Mouse (Mus musculus): ENCODE results near the gene Intu. TPM values are rescaled to one million over a fixed set of nuclear protein-coding genes. Genes with fewer than 3 reads are reported as not detected.

Gene Intu
- polyA plus RNA-seq, 1 experiment from 2014 or later, result 1.0 TPM

DNA sequence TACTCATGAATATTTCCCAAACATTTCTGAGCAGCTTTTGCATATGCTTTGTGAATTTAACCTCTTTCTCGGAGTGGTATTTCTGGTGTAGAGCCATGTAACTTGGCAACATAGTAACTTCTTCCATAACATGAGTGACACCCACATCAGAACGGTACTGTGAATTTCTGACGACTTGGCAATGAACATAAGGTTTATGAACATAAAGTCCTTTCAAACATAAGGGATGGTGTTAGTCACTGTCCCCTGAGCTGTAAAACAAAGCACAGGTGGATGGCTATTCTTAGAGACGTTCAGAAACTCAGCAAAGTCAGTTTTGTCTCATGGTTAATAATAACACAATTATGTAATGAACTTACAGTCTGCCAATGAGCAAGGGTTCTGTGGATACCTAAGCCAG, 3.1 kb downstream of the Intu start:
- H3K4me3 ChIP-seq (ENCODE audit: low read depth, low read length), result no peak overlapping the region
- H3K9ac ChIP-seq (ENCODE audit: low read depth, low read length), result no peak overlapping the region
- WGBS, result 72% methylated on average over 4 of the region's 4 CpGs
- no peak for TF ChIP-seq CTCF (IDR thresholded peaks at IDR 0.05; ENCODE audit: low read depth)
- H3K27ac ChIP-seq (ENCODE audit: low read depth, low read length), result no peak overlapping the region
- no peaks in the 10 kb centered on the region for H3K36me3 ChIP-seq (ENCODE audit: control insufficient read depth, insufficient read depth)
- no peak for ATAC-seq
- no peaks in the 10 kb centered on the region for H3K9me3 ChIP-seq (ENCODE audit: control insufficient read depth)
- H3K27me3 ChIP-seq (replicated peaks; ENCODE audit: control insufficient read depth, insufficient read depth, low read length), result peaks cover 21% of the 10 kb centered on the region; the same call in 1 of the 2 replicates
- H3K4me2 ChIP-seq (replicated peaks; ENCODE audit: low read depth), result no peak overlapping the region
- H3K4me1 ChIP-seq (replicated peaks; ENCODE audit: control insufficient read depth, insufficient read depth, low read length), result no peaks in the 10 kb centered on the region; the same call in 1 of the 2 replicates

GRCm38 (mm10) chr3:40540567-40541554, 9.8 kb downstream of the Intu start:
- H3K4me2 ChIP-seq (replicated peaks; ENCODE audit: low read depth), result peak overlapping the region; percentile 83
- H3K36me3 ChIP-seq (ENCODE audit: control insufficient read depth, insufficient read depth), result no peaks in the 10 kb centered on the region
- H3K27ac ChIP-seq (ENCODE audit: low read depth, low read length), result no peak overlapping the region
- H3K4me3 ChIP-seq (ENCODE audit: low read depth, low read length), result peak overlapping the region; percentile 82
- WGBS, result 4% methylated on average over 45 of the region's 45 CpGs
- TF ChIP-seq CTCF (IDR thresholded peaks at IDR 0.05; ENCODE audit: low read depth), result peak; percentile 33
- H3K9me3 ChIP-seq (ENCODE audit: control insufficient read depth), result no peaks in the 10 kb centered on the region
- H3K4me1 ChIP-seq (replicated peaks; ENCODE audit: control insufficient read depth, insufficient read depth, low read length), result no peaks in the 10 kb centered on the region
- ATAC-seq, result peak; percentile 93
- no peaks in the 10 kb centered on the region; the same call in 1 of the 2 replicates for H3K27me3 ChIP-seq (replicated peaks; ENCODE audit: control insufficient read depth, insufficient read depth, low read length)
- peak overlapping the region; percentile 72 for H3K9ac ChIP-seq (ENCODE audit: low read depth, low read length)

DNA sequence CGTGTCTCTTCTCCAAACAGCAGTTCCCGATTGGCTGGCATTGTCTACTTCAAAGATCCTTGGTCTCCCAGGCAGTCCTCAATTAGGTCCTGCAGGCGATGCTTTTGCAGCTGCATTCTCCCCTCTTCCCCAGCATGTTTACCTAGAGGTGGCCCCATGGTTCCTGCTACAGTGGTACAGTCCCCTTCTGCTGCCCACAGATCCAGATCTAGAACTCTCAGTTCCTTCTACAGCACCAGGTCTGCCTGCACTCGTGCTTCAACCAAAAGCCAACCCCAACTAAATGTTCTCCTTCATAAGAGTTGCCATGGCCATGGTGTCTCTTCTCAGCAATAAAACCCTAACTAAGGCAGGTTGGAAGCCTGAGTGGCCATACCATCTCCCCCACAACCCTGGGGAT, 15.5 kb downstream of the Intu start:
- no peak overlapping the region for H3K4me3 ChIP-seq (ENCODE audit: low read depth, low read length)
- no peak overlapping the region for H3K9ac ChIP-seq (ENCODE audit: low read depth, low read length)
- ATAC-seq, result no peak
- H3K36me3 ChIP-seq (ENCODE audit: control insufficient read depth, insufficient read depth), result no peaks in the 10 kb centered on the region
- H3K9me3 ChIP-seq (ENCODE audit: control insufficient read depth), result no peaks in the 10 kb centered on the region
- no peaks in the 10 kb centered on the region for H3K27me3 ChIP-seq (replicated peaks; ENCODE audit: control insufficient read depth, insufficient read depth, low read length)
- 86% methylated on average over 4 of the region's 4 CpGs for WGBS
- H3K4me2 ChIP-seq (replicated peaks; ENCODE audit: low read depth), result no peak overlapping the region
- TF ChIP-seq CTCF (IDR thresholded peaks at IDR 0.05; ENCODE audit: low read depth), result no peak
- no peaks in the 10 kb centered on the region for H3K4me1 ChIP-seq (replicated peaks; ENCODE audit: control insufficient read depth, insufficient read depth, low read length)
- H3K27ac ChIP-seq (ENCODE audit: low read depth, low read length), result no peak overlapping the region

DNA sequence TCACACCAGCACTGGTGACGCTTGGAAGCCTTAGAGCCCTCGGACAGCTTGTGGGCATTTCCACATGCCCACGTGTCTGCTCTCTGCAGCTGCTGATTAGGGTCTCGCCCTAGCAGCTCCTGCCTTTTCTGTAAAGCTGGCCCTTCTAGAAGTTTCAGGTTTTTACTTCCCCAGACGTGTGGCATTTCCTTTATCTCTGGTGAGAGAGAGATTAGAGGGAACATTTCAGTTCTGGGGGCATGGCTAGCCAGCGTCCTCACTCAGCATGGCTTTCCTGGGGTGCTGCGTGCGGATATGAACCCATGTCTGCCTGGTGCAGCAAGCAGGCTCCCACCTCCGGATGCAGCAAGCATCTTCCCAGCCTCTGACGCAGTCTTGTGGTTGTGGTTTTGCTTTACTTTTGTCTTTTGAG, 121.9 kb downstream of the Intu start:
- WGBS, result 69% methylated on average over 10 of the region's 10 CpGs
- no peak for ATAC-seq
- Histone ChIP-seq H3K4me2 (replicated peaks; ENCODE audit: low read depth) (no peak overlapping the region), H3K9me3 (ENCODE audit: control insufficient read depth) (no peaks in the 10 kb centered on the region), H3K9ac (ENCODE audit: low read depth, low read length) (no peak overlapping the region), H3K27me3 (replicated peaks; ENCODE audit: control insufficient read depth, insufficient read depth, low read length) (no peaks in the 10 kb centered on the region), H3K36me3 (ENCODE audit: control insufficient read depth, insufficient read depth) (peaks cover 6% of the 10 kb centered on the region; the same call in 1 of the 2 replicates), H3K4me3 (ENCODE audit: low read depth, low read length) (no peak overlapping the region), H3K4me1 (replicated peaks; ENCODE audit: control insufficient read depth, insufficient read depth, low read length) (no peaks in the 10 kb centered on the region), H3K27ac (ENCODE audit: low read depth, low read length) (no peak overlapping the region)
- no peak for TF ChIP-seq CTCF (IDR thresholded peaks at IDR 0.05; ENCODE audit: low read depth)

- Histone ChIP-seq H3K27ac (ENCODE audit: low read depth, low read length) (no peak overlapping the region), H3K4me3 (ENCODE audit: low read depth, low read length) (no peak overlapping the region), H3K9ac (ENCODE audit: low read depth, low read length) (no peak overlapping the region), H3K9me3 (ENCODE audit: control insufficient read depth) (no peaks in the 10 kb centered on the region), H3K27me3 (replicated peaks; ENCODE audit: control insufficient read depth, insufficient read depth, low read length) (no peaks in the 10 kb centered on the region), H3K4me2 (replicated peaks; ENCODE audit: low read depth) (no peak overlapping the region), H3K4me1 (replicated peaks; ENCODE audit: control insufficient read depth, insufficient read depth, low read length) (no peaks in the 10 kb centered on the region), H3K36me3 (ENCODE audit: control insufficient read depth, insufficient read depth) (peaks cover 6% of the 10 kb centered on the region; the same call in 1 of the 2 replicates)
- TF ChIP-seq CTCF (IDR thresholded peaks at IDR 0.05; ENCODE audit: low read depth), result no peak
- no peak for ATAC-seq
- WGBS, result 93% methylated on average over 16 of the region's 16 CpGs
Measured at GRCm38 (mm10) chr3:40653582-40653981, 122.5 kb downstream of the Intu start.

- no peaks in the 10 kb centered on the region for H3K9me3 ChIP-seq (ENCODE audit: control insufficient read depth)
- no peak overlapping the region for H3K4me2 ChIP-seq (replicated peaks; ENCODE audit: low read depth)
- H3K9ac ChIP-seq (ENCODE audit: low read depth, low read length), result no peak overlapping the region
- H3K4me3 ChIP-seq (ENCODE audit: low read depth, low read length), result no peak overlapping the region
- no peaks in the 10 kb centered on the region for H3K4me1 ChIP-seq (replicated peaks; ENCODE audit: control insufficient read depth, insufficient read depth, low read length)
- ATAC-seq, result no peak
- TF ChIP-seq CTCF (IDR thresholded peaks at IDR 0.05; ENCODE audit: low read depth), result no peak
- H3K36me3 ChIP-seq (ENCODE audit: control insufficient read depth, insufficient read depth), result peaks cover 6% of the 10 kb centered on the region; the same call in 1 of the 2 replicates
- H3K27me3 ChIP-seq (replicated peaks; ENCODE audit: control insufficient read depth, insufficient read depth, low read length), result no peaks in the 10 kb centered on the region
- 80% methylated on average over 11 of the region's 11 CpGs for WGBS
- no peak overlapping the region for H3K27ac ChIP-seq (ENCODE audit: low read depth, low read length)
Measured at GRCm38 (mm10) chr3:40654028-40654427, 122.9 kb downstream of the Intu start.

All from intestine, postnatal 0 days (tissue).